Mouse (Mus musculus): ENCODE measurements around the gene C130050O18Rik. TPM values are rescaled to one million over a fixed set of nuclear protein-coding genes. Genes with fewer than 3 reads are reported as not detected.

C130050O18Rik gene
- polyA plus RNA-seq, 1 experiment from 2014 or later: 0.29 TPM

- H3K9me3 ChIP-seq (ENCODE audit: control insufficient read depth, low read length): no peaks in the 10 kb centered on the region
- H3K4me1 ChIP-seq (ENCODE audit: control insufficient read depth, insufficient read depth, low read length): peaks cover 7% of the 10 kb centered on the region
- H3K36me3 ChIP-seq (ENCODE audit: control insufficient read depth, insufficient read depth, low read length): no peaks in the 10 kb centered on the region
- no peak overlapping the region for H3K27ac ChIP-seq (ENCODE audit: low read depth, low read length)
- no peak overlapping the region for H3K9ac ChIP-seq (ENCODE audit: low read length)
- 94% methylated on average over 7 of the region's 7 CpGs for WGBS
- no peak overlapping the region for H3K4me3 ChIP-seq (ENCODE audit: low read depth, low read length)
- no peaks in the 10 kb centered on the region for H3K27me3 ChIP-seq (ENCODE audit: control insufficient read depth, insufficient read depth, low read length)
- ATAC-seq (ENCODE audit: low FRiP score) (no peak), DNase-seq (ENCODE audit: low spot score, missing footprints) (no peak)
- H3K4me2 ChIP-seq: no peak overlapping the region
Measured at GRCm38 (mm10) chr5:139378271-139378556, 26.9 kb upstream of the C130050O18Rik start.

- Histone ChIP-seq H3K4me2 (no peak overlapping the region), H3K27me3 (ENCODE audit: control insufficient read depth, insufficient read depth, low read length) (no peaks in the 10 kb centered on the region), H3K4me3 (ENCODE audit: low read depth, low read length) (no peak overlapping the region), H3K27ac (ENCODE audit: low read depth, low read length) (0 out of 2 replicates have a peak overlapping the region, but pooled peaks have one; percentile 11), H3K9ac (ENCODE audit: low read length) (no peak overlapping the region), H3K9me3 (ENCODE audit: control insufficient read depth, low read length) (no peaks in the 10 kb centered on the region), H3K36me3 (ENCODE audit: control insufficient read depth, insufficient read depth, low read length) (no peaks in the 10 kb centered on the region), H3K4me1 (ENCODE audit: control insufficient read depth, insufficient read depth, low read length) (peaks cover 7% of the 10 kb centered on the region)
- DNase-seq (ENCODE audit: low spot score, missing footprints) (no peak), ATAC-seq (ENCODE audit: low FRiP score) (no peak)
- 53% methylated on average over 21 of the region's 21 CpGs for WGBS
Measured at GRCm38 (mm10) chr5:139378986-139379629, 26.0 kb upstream of the C130050O18Rik start.

- DNase-seq (ENCODE audit: low spot score, missing footprints) (peak; percentile 86), ATAC-seq (ENCODE audit: low FRiP score) (peak; percentile 36)
- H3K9me3 ChIP-seq (ENCODE audit: control insufficient read depth, low read length): no peaks in the 10 kb centered on the region
- peak overlapping the region; percentile 89 for H3K4me2 ChIP-seq
- no peak overlapping the region for H3K27ac ChIP-seq (ENCODE audit: low read depth, low read length)
- H3K27me3 ChIP-seq (ENCODE audit: control insufficient read depth, insufficient read depth, low read length): no peaks in the 10 kb centered on the region
- WGBS: 20% methylated on average over 8 of the region's 8 CpGs
- peak overlapping the region; percentile 60 for H3K4me3 ChIP-seq (ENCODE audit: low read depth, low read length)
- no peaks in the 10 kb centered on the region for H3K36me3 ChIP-seq (ENCODE audit: control insufficient read depth, insufficient read depth, low read length)
- H3K4me1 ChIP-seq (ENCODE audit: control insufficient read depth, insufficient read depth, low read length): peaks cover 7% of the 10 kb centered on the region
- no peak overlapping the region; the same call in 1 of the 2 replicates for H3K9ac ChIP-seq (ENCODE audit: low read length)
Measured at GRCm38 (mm10) chr5:139379771-139380384, 25.2 kb upstream of the C130050O18Rik start.

GRCm38 (mm10) chr5:139380385-139381248, 24.5 kb upstream of the C130050O18Rik start:
- no peaks in the 10 kb centered on the region for H3K36me3 ChIP-seq (ENCODE audit: control insufficient read depth, insufficient read depth, low read length)
- H3K27me3 ChIP-seq (ENCODE audit: control insufficient read depth, insufficient read depth, low read length): no peaks in the 10 kb centered on the region
- DNase-seq (ENCODE audit: low spot score, missing footprints) (peak; percentile 96), ATAC-seq (ENCODE audit: low FRiP score) (peak; percentile 89)
- H3K9ac ChIP-seq (ENCODE audit: low read length): peak overlapping the region; percentile 69
- H3K4me2 ChIP-seq: peak overlapping the region; percentile 89
- H3K27ac ChIP-seq (ENCODE audit: low read depth, low read length): peak overlapping the region; percentile 30
- H3K4me3 ChIP-seq (ENCODE audit: low read depth, low read length): peak overlapping the region; percentile 60
- H3K4me1 ChIP-seq (ENCODE audit: control insufficient read depth, insufficient read depth, low read length): peaks cover 7% of the 10 kb centered on the region
- H3K9me3 ChIP-seq (ENCODE audit: control insufficient read depth, low read length): no peaks in the 10 kb centered on the region
- WGBS: 1% methylated on average over 73 of the region's 73 CpGs

DNA sequence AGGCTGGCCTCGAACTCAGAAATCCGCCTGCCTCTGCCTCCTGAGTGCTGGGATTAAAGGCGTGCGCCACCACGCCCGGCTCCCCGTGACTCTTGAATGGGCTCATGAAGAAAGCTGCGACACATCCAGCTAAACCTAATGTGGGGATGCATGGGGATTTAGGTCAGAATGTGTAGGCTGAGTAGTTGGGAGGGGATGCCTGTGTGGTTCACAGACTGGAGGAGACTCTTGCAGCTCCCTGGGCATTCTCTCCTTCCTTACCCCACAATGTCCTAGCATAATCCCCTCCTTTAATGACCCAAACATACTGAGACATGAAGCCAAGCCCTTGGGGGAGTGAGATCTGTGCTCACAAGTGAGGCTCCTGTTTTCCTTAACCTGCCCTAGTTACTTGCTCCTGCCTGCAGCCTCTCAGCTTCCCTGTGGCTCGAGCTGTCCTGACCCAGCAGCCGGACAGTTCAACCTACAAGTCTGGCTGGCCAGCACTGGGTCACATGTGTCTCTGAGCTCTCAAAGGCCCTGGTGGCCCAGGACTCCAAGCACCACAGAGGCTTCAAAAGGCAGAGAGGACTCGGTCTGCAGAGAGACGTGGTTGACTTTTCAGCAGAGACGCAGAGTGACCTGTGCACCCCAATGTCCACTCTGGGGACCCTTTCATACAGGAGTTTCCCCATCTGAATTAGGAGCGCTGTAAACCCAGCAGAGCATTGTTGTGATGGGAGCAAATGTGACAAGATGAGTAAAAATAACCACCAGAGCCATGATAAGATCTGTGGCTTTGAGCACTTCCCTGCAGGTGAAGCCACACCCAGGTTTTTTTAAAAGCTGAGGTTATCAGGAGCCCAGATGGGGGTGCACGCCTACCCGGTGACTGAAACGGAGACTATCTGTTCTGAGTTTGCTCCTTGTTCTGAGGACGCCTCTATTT, 23.2 kb upstream of the C130050O18Rik start:
- no peaks in the 10 kb centered on the region for H3K27me3 ChIP-seq (ENCODE audit: control insufficient read depth, insufficient read depth, low read length)
- H3K9ac ChIP-seq (ENCODE audit: low read length): no peak overlapping the region
- H3K4me1 ChIP-seq (ENCODE audit: control insufficient read depth, insufficient read depth, low read length): peaks cover 7% of the 10 kb centered on the region
- H3K4me3 ChIP-seq (ENCODE audit: low read depth, low read length): no peak overlapping the region
- H3K36me3 ChIP-seq (ENCODE audit: control insufficient read depth, insufficient read depth, low read length): no peaks in the 10 kb centered on the region
- H3K27ac ChIP-seq (ENCODE audit: low read depth, low read length): no peak overlapping the region; the same call in 1 of the 2 replicates
- peak overlapping the region; percentile 4; the same call in 1 of the 2 replicates for H3K4me2 ChIP-seq
- no peaks in the 10 kb centered on the region for H3K9me3 ChIP-seq (ENCODE audit: control insufficient read depth, low read length)
- ATAC-seq (ENCODE audit: low FRiP score) (no peak), DNase-seq (ENCODE audit: low spot score, missing footprints) (no peak)
- WGBS: 81% methylated on average over 18 of the region's 18 CpGs

GRCm38 (mm10) chr5:139382760-139383159, 22.3 kb upstream of the C130050O18Rik start:
- ATAC-seq (ENCODE audit: low FRiP score) (no peak), DNase-seq (ENCODE audit: low spot score, missing footprints) (no peak)
- H3K36me3 ChIP-seq (ENCODE audit: control insufficient read depth, insufficient read depth, low read length): no peaks in the 10 kb centered on the region
- no peak overlapping the region for H3K4me2 ChIP-seq
- no peaks in the 10 kb centered on the region for H3K27me3 ChIP-seq (ENCODE audit: control insufficient read depth, insufficient read depth, low read length)
- WGBS: 72% methylated on average over 8 of the region's 8 CpGs
- no peaks in the 10 kb centered on the region for H3K9me3 ChIP-seq (ENCODE audit: control insufficient read depth, low read length)
- no peak overlapping the region for H3K9ac ChIP-seq (ENCODE audit: low read length)
- H3K4me3 ChIP-seq (ENCODE audit: low read depth, low read length): no peak overlapping the region
- H3K4me1 ChIP-seq (ENCODE audit: control insufficient read depth, insufficient read depth, low read length): peaks cover 7% of the 10 kb centered on the region
- peak overlapping the region; percentile 25; the same call in 1 of the 2 replicates for H3K27ac ChIP-seq (ENCODE audit: low read depth, low read length)

GRCm38 (mm10) chr5:139383234-139383633, 21.8 kb upstream of the C130050O18Rik start:
- no peaks in the 10 kb centered on the region for H3K27me3 ChIP-seq (ENCODE audit: control insufficient read depth, insufficient read depth, low read length)
- no peaks in the 10 kb centered on the region for H3K9me3 ChIP-seq (ENCODE audit: control insufficient read depth, low read length)
- 85% methylated on average over 9 of the region's 9 CpGs for WGBS
- H3K4me2 ChIP-seq: no peak overlapping the region
- DNase-seq (ENCODE audit: low spot score, missing footprints) (no peak), ATAC-seq (ENCODE audit: low FRiP score) (no peak)
- no peak overlapping the region for H3K9ac ChIP-seq (ENCODE audit: low read length)
- no peak overlapping the region for H3K4me3 ChIP-seq (ENCODE audit: low read depth, low read length)
- no peaks in the 10 kb centered on the region for H3K36me3 ChIP-seq (ENCODE audit: control insufficient read depth, insufficient read depth, low read length)
- H3K4me1 ChIP-seq (ENCODE audit: control insufficient read depth, insufficient read depth, low read length): peaks cover 7% of the 10 kb centered on the region
- H3K27ac ChIP-seq (ENCODE audit: low read depth, low read length): no peak overlapping the region; the same call in 1 of the 2 replicates

- H3K27me3 ChIP-seq (ENCODE audit: control insufficient read depth, insufficient read depth, low read length): no peaks in the 10 kb centered on the region
- DNase-seq (ENCODE audit: low spot score, missing footprints) (no peak), ATAC-seq (ENCODE audit: low FRiP score) (no peak)
- no peaks in the 10 kb centered on the region for H3K9me3 ChIP-seq (ENCODE audit: control insufficient read depth, low read length)
- H3K4me2 ChIP-seq: no peak overlapping the region
- H3K27ac ChIP-seq (ENCODE audit: low read depth, low read length): no peak overlapping the region
- H3K36me3 ChIP-seq (ENCODE audit: control insufficient read depth, insufficient read depth, low read length): no peaks in the 10 kb centered on the region
- peaks cover 7% of the 10 kb centered on the region for H3K4me1 ChIP-seq (ENCODE audit: control insufficient read depth, insufficient read depth, low read length)
- no peak overlapping the region for H3K4me3 ChIP-seq (ENCODE audit: low read depth, low read length)
- 83% methylated on average over 10 of the region's 10 CpGs for WGBS
- no peak overlapping the region for H3K9ac ChIP-seq (ENCODE audit: low read length)
Measured at GRCm38 (mm10) chr5:139384531-139384930, 20.5 kb upstream of the C130050O18Rik start.
